Mouse (Mus musculus): ENCODE measurements around the gene Gadd45g.
"Not testable (repeated sequence)": the region's sequence is repeated elsewhere in the genome, so short reads cannot be mapped to it uniquely, and the experiment has no call there.

Gadd45g gene

GRCm38 (mm10) chr13:51832491-51832890 is 14.0 kb upstream of the Gadd45g start:
- ATAC-seq (ENCODE audit: insufficient number of reproducible peaks, low FRiP score, low TSS enrichment): no peak

- peak; percentile 73 for ATAC-seq (ENCODE audit: insufficient number of reproducible peaks, low FRiP score, low TSS enrichment)
Measured at GRCm38 (mm10) chr13:51833611-51834010, 12.9 kb upstream of the Gadd45g start.

- ATAC-seq (ENCODE audit: insufficient number of reproducible peaks, low FRiP score, low TSS enrichment): not testable (repeated sequence)
Measured at GRCm38 (mm10) chr13:51834024-51834423, 12.5 kb upstream of the Gadd45g start.

DNA sequence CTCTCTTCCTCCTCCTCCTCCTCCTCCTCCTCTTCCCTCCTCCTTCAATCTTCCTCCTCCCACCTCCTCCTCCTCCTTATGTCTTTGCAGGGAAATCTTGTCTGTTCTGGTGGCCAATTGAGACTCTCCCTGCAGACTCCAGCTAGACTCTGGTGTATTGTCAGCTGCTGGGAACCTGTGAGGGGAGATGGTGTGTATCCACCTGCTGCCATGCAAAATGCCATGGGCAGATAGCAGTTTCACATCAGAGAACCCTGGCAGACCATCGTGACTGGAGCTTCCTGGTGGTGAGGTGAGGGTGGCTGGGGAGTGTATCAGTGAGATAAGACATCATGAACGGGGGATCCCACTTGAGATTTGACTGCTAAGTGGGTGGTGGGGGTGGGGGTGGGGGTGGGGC is 12.0 kb upstream of the Gadd45g start:
- ATAC-seq (ENCODE audit: insufficient number of reproducible peaks, low FRiP score, low TSS enrichment): no peak

DNA sequence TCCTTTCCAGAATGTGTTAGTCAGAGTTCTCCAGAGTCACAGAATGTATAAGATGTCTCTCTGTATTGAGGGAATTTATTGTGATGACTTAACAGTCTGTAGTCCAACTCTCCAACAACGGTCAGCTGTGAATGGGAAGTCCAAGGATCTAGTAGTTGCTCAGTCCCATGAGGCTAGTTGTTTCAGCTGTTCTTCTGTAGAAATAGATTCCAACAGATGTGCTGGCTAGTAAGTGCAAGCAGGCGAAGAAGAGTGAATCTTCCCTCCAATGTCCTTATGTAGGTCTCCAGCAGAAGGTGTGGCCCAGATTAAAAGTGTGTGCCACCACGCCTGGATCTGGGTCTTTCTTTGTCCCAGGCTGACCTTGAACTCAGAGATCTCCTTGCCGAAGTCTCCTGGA is 11.3 kb upstream of the Gadd45g start:
- not testable (repeated sequence) for ATAC-seq (ENCODE audit: insufficient number of reproducible peaks, low FRiP score, low TSS enrichment)

GRCm38 (mm10) chr13:51837402-51837801 is 9.1 kb upstream of the Gadd45g start:
- no peak for ATAC-seq (ENCODE audit: insufficient number of reproducible peaks, low FRiP score, low TSS enrichment)

DNA sequence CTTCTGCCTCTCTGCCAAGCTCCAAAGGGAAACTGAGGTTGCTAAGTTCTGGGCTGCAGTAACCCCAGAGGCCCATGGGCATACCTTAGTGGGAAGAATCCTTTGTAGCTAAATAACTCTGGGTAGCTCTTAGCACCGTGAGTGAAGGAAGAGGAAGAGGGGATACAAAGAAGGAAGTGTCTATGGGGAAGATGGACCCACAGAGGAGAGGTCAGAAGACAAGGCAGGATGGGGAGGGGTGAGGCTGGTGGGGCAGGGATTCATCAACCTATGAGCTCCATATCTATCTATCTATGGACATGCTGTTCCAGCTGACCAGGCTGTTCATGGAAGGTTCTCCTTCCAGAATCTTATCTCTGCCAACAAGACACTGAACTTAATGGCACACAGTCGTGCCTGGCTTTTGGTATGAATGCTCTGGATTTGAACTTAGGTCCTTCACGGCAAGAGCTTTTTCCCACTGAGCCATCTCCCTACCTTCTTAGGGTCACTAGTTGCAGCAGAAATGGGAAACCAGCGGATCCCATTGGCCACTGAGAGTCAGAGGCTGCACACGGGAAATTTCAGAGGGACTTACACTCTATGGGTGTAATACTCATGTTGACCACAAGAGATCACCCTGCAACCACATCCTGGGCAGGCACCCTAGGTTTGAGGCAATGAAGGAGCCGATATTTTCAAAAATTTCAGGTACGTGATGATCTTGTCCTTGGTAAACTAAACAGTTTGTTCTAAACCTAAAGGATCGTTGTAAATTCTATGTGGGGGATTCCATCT is 7.0 kb upstream of the Gadd45g start:
- peak; percentile 46; the same call in 1 of the 2 replicates for ATAC-seq (ENCODE audit: insufficient number of reproducible peaks, low FRiP score, low TSS enrichment)

DNA sequence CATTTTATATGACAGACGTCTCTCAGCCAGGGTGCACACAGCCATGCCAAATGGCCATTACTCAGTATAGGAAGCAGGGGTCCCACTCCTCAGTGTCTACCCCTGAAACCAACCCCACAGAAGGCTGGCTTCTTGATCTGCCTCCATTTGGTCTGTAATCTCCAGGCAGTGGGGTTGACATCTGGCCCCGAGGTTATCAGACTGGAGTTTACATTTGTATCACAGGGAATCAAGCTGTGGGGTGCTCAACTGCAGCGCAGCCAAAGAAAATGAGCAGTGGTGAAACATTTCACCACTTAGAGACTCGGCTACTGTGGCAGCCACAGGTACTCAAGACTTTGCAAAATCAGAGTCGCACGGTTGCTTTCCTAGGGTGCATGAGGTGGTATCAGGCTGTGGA is 5.8 kb upstream of the Gadd45g start:
- no peak for ATAC-seq (ENCODE audit: insufficient number of reproducible peaks, low FRiP score, low TSS enrichment)

DNA sequence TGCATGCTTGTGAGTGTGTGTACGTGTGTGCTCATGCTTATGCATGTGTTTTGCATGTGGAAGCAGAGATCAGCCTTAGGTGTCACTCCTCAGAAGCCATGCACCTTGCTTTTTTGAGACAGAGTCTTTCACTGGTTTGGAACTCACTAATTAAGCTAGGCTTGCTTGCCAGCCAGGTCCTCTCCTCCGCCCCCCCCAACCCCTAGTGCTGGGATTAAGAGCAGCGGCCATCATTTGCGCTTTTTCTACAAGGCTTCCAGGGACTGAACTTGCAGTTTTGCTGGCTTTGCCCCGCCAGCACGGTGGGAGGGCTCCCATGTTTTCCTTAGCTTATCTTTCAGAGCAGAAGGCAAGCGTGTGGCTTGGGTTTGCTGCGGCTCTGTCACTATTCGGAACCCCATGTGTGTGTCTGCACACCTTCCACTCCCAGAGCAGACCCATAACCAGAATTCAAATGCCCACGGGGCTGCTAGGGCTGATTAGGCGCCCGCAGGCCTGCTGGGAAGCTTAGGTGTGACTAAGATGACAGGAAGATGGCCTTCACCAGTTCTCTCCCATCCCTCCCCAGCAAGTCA is 4.8 kb upstream of the Gadd45g start:
- ATAC-seq (ENCODE audit: insufficient number of reproducible peaks, low FRiP score, low TSS enrichment): no peak

DNA sequence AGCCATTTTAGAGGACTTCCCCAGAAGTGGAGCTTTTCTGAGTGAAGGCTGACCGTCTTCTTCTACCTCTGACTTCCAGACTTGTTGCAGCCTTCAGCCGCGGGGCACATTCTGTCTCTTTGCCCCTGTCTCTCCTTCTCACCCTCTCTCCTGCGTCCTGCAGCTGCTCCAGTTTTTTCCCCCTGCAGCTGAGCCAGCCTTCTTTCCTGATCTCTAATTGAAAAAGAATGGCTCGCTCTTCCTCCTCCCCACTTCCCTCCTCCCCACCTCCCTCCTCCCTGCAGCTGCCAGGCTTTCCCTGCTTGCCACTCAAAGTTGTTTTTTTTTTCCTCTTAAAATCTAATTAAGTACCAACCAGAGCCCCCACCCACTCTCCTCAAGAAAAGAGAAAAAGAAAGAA is 4.3 kb upstream of the Gadd45g start:
- ATAC-seq (ENCODE audit: insufficient number of reproducible peaks, low FRiP score, low TSS enrichment): no peak

DNA sequence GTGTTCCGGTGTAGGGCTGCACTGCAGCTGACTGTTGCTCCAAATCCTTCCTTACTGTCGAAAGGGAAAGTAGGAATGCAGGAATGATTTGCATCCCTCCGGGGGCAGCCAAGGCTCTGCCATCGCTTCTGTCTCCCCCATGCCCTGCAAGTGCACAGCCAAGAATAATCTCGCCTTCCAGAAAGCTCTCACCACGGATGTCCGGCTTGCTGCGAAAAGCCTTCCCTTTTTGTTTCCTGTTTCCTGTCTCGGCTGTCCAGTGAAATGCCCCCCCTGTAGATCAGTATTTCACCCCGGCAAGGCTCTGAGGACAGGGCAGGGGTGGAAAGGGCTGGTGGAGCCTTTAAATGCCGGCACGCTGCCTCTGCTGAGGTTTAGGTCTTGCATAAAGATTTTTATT is 3.7 kb upstream of the Gadd45g start:
- no peak for ATAC-seq (ENCODE audit: insufficient number of reproducible peaks, low FRiP score, low TSS enrichment)

DNA sequence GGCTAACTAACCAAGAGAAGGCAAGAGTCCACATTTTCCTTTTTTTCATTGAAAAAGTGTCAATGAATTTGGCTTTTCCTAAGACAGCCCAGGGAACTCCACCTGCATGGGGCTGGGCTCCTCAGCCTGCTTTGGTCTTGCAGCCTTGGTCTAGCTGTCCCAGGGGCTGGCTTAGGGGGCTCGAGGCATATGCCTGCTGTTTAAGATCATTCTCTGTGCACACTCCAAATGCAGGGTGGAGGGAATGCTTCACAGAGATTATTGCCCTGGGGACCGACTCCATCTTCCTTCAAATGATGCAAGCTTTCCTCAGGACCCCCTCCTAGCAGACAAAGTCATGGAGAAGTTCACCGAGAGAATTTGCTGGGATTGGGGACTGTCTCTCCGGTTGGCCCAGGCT is 3.2 kb upstream of the Gadd45g start:
- ATAC-seq (ENCODE audit: insufficient number of reproducible peaks, low FRiP score, low TSS enrichment): no peak

DNA sequence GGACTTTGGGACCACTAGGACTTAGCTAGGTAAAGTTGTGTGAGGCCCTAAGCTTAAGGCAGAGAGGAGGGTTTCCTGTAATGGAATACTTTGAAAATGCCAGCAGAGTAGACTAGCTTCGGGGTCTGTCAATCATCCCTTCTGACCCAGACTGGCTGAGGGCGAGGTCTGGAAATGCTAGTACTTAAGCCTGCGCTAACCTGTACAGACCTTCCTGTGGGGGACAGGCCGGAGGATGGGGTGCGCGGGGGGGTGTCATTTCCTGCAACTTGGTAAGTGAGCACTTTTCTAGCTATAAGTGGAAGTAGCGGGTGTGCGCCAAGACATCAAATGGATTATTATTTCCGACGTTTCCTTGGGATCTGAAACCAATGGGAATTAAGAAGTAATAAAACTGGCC is 2.4 kb upstream of the Gadd45g start:
- ATAC-seq (ENCODE audit: insufficient number of reproducible peaks, low FRiP score, low TSS enrichment): no peak

GRCm38 (mm10) chr13:51844661-51845060 is 1.8 kb upstream of the Gadd45g start:
- ATAC-seq (ENCODE audit: insufficient number of reproducible peaks, low FRiP score, low TSS enrichment): no peak

DNA sequence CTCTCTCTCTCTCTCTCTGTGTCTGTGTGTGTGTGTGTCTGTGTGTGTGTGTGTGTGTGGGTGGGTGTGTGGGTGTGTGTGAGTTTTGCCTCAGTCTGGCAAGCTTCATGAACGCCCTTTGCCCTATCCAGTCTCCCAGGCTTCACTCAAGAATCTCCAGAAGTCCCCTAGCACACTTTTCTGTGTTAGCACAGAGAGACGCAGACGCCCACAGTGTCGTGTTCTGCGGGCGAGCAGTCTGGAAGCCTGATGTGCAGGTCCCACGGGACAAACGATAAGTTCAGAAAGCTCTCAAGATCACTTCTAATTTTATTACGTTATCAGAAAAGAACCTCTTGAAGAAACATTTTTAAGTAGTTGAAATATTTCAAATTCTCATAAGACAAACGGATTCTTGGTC is 1.4 kb upstream of the Gadd45g start:
- no peak for ATAC-seq (ENCODE audit: insufficient number of reproducible peaks, low FRiP score, low TSS enrichment)

GRCm38 (mm10) chr13:51845591-51846191 is 787 bp upstream of the Gadd45g start:
- peak; percentile 31 for ATAC-seq (ENCODE audit: insufficient number of reproducible peaks, low FRiP score, low TSS enrichment)

DNA sequence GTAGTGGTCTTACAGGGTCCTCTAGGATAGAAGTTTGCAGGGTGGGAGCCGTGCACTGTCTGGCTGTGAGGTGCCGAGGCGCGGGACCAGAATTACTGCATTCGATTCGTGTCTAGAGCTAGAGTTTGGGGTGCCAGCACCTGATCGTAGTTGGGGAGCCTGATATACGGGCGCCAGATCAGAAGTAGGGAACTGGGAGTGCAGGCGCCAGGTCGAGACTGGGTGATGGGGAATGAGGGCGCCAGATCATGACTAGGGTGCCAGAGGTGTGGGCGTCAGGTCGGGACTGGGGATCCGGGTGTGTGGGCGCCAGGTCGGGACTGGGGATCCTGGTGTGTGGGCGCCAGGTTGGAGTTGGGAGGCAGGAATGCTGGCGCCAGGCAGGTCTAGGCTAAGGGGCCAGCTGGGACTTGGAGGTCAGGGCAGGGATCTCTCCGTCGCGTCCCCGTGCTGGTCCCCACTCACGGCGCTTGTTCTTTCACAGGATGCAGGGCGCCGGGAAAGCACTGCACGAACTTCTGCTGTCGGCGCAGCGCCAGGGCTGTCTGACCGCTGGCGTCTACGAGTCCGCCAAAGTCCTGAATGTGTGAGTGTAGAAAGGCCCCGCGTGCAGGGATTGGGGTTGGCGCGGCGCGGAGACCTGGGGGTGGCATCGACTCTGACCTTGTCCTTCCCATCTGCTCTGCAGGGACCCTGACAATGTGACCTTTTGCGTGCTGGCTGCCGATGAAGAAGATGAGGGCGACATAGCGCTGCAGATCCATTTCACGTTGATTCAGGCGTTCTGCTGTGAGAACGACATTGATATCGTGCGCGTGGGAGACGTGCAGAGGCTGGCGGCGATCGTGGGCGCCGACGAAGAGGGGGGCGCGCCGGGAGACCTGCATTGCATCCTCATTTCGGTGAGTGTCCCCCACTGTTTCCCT is 653 bp downstream of the Gadd45g start:
- ATAC-seq (ENCODE audit: insufficient number of reproducible peaks, low FRiP score, low TSS enrichment): peak; percentile 11

GRCm38 (mm10) chr13:51847979-51848480 is 1.6 kb downstream of the Gadd45g start:
- peak; percentile 56 for ATAC-seq (ENCODE audit: insufficient number of reproducible peaks, low FRiP score, low TSS enrichment)

GRCm38 (mm10) chr13:51848481-51849240 is 2.2 kb downstream of the Gadd45g start:
- ATAC-seq (ENCODE audit: insufficient number of reproducible peaks, low FRiP score, low TSS enrichment): no peak
